Mouse (Mus musculus) adrenal gland, postnatal 10 days (tissue): Measurements from ENCODE around the gene Zfp536. TPM values are rescaled to one million over a fixed set of nuclear protein-coding genes. Genes with fewer than 3 reads are reported as not detected.
"Not testable (repeated sequence)": the region's sequence is repeated elsewhere in the genome, so short reads cannot be mapped to it uniquely, and the experiment has no call there.

Experiments
- DNase-seq: peaks from one replicate; pipeline ENCODE4 v3.0.0; 2021; ENCODE audit warnings: mixed read lengths
- total RNA-seq, 2 experiments: library from RNA; stranded (reverse); gene quantifications; 2 replicates each; pipeline ENCODE4 v1.2.3; 2021

Zfp536 gene
- total RNA-seq, 2 experiments from 2014 or later, result 3.3 to 6.4 TPM

DNA sequence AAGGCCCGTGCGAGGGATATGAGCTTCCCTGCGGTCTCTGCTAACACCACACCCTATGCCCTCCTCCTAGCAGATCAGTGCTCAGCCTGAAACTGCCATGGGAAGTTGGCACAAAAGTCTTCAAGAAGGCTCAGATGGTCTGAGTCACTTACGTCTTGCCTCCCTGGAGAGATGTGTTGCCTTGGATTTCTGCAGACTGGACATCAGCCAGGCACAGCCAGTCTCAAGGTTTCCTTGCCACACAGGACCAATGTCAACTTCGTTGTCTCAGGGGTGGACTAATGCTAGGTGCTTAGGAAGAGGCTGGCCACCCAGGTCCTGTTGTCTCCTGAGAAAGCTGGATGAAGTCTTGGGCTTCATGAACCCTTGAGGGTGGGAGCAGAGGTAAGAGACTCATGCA is 14.6 kb downstream of the Zfp536 start:
- DNase-seq, result peak; percentile 47

DNA sequence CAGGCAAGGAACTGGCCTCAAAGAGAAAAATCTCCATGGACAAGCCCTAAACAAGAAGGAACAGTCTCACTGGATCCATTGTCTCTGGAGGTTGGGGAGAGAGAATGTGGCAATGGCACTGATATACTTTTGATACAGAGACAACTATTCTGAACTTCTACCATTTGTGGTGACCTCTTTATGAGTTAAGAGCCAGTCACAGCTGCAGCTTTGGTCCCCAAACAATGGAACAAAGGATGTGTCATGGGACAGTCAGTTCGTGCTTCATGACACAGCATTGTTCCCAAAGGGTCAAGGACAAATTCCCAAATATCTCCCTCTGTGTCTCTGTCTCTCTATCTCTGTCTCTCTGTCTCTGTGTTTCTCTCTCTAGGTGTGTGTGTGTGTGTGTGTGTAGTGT is 20.4 kb downstream of the Zfp536 start:
- DNase-seq, result no peak

DNA sequence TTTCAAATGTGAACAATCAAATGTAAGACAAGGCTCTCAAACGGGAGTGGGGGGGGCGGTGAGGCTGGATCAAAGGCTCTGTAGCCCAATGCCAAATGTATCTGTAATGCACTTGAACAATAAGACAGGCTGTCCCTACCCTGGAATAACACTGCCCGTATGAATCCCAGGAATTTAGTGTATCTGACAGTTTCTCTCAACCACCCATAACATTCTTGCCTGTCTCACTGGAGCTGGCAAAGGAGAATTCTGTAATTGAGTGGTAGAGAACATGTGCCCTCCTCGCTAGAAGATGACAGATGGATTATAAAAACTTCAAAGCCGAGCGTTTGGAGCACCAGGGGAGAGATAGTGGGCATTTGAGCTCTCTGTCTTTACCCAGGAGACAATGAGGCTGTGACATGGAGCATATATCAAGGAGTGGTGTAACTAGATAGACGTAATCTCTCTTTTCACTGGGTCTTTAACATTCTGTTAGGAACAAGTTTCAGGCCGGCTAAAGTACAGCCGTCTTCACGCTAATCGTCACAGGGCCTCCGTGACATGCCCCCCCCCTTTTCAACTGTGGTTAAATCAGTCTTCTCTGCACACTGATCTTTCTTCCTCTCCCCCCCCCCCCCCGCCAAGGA is 27.2 kb downstream of the Zfp536 start:
- no peak for DNase-seq

DNA sequence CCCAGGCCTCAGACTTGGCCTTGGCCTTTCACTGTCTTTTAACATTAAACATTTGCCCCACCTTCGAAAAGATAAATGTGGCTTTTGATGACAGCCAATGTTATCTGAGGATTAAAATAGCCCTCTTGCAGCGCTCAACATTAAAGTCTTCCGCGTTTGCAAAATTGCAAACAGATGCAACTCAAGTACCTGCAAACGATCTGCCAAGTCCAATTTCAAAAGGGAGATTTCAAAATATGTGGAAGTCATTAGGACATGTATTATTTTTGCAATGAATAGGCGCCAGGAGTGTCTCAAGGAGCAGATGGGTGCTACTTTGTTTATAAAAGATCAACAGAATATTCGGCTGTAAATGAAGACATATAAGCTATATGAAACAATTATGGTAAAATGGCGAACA is 30.1 kb downstream of the Zfp536 start:
- no peak for DNase-seq

DNA sequence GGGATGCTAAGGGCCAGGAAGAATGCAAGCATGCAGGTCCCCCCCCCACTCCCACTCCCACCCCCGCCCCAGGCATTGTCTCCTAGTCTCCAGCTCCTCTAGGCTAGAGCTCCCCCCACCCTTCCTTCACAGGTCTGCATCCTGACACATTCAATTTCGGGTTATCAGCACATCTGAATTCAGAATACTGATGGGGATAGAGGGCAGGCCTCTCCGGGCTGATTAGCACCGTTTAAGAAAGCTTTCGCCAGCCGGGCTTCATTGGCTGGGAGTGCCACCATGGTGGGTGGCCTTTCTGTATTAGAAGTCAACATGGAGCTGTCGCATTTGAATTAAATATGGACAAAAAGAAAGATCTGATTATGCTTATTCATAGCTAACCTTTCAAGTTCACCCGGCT is 36.2 kb downstream of the Zfp536 start:
- no peak for DNase-seq

DNA sequence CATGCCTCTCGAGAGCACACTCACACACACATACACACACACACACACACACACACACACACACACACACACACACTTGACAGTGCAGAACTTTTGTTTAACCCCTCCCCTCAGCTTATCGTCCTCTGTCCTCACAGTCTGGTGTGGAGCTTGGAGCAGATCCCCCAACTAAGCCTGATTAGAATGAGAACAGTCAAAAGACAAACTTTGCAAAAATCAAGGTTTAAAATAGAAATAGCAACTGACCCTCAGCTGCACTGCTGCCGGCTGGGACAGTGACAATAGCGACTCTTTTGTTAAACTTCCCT is 37.1 kb downstream of the Zfp536 start:
- DNase-seq, result no peak

DNA sequence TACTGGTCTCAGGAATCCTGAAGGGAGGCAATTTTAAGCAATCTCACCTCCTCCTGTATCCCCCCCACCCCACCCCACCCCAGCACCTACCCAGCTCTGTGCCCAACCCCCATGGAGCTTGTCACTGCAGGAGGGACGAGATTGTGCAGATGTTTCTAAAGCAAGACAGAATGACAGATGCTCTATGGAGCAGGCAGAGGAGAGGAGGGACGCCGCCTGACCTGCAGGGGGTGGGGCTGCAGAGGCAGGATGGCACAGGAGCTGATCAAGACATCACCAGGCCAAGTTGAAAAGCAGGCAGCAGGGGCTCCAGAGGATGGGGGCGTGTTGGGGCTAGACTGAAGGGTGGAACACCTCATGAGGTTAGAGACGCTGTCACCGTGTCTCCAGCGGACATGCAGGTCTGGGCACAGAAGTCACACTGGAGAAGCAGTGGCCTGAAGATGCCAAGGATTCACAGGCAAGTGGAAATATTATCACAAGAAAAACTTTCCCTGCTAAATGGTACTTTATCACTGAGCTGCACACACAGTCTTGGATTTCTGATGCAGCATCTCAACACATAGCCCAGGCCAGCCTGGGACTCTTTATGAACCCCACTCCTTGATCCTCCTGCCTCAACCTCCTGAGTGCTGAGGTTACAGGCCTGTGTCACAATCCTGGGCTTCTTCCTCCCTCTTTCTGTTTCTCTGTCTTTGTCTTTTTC is 37.6 kb downstream of the Zfp536 start:
- DNase-seq, result no peak

DNA sequence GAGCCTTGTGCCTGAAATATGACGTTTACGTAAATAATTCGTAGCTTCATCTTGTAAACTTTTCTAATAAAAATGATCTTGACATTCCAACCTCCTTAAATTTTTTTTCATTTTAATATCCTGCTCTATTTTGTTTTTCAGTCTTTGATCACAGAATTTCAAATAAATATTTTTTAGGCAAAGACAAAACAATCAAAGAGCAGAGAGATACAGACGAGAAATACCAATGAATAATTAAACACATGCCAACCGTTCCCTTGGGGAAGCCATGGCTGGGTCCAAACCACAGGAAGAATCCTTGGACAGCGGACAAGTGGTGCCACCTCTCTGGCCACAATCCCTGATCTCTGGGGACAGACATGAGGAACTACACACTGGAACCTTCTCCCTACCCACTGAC is 38.3 kb downstream of the Zfp536 start:
- no peak for DNase-seq

DNA sequence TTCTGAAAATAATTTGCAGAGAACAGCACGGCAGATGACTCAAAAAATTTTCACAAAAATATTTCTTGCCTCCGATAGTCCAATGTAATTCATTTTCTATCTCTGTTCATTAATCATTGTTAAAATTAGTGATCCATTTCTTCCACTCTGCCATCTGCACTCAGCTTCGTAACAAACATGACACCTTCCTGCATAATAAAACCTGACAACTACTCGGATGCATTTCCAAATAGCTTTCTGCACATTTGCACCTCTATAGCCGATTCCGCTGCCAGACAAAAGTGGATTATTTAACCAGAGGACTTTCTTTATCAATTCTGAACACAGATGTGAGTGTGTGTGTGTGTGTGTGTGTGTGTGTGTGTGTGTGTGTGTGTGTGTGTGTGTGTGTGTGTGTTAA is 38.9 kb downstream of the Zfp536 start:
- no peak for DNase-seq

DNA sequence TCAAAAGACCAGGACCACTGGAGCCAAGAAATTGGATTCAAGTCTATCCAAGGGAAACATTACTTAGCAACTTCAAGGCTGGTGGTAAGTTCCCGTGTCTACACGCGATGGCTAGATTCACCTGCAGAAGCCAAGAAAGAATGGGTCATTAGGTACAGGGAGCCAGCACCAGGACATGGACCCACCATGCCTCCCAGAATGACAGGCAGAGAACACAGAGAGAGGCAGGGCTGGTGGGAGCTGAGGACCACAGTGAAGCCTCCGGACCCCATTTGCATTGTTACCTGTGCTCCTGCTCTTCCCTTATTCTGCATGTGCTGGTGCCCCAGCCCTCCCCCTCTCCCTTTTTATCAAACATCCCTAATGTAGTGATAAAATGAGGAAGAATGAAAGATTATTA is 39.4 kb downstream of the Zfp536 start:
- DNase-seq, result no peak

DNA sequence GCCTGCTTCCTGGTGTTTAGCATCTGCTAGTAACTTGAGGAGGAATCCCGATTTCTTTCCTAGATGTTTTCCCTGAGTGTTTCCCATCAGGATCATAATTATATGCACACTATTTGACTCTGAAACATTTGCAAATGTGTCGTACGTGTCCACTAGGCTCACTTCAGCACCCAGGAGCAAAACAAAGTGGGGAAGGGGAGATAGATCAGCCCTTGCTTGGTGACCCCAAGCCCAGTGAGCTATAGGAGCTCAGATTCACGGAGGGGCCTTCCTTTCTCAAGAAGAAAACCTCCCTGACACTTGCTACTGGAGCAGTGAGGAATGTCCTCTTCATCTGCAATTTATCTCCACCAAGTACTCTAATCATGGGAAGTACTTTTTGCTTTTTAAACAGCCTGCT is 40.7 kb downstream of the Zfp536 start:
- no peak for DNase-seq

DNA sequence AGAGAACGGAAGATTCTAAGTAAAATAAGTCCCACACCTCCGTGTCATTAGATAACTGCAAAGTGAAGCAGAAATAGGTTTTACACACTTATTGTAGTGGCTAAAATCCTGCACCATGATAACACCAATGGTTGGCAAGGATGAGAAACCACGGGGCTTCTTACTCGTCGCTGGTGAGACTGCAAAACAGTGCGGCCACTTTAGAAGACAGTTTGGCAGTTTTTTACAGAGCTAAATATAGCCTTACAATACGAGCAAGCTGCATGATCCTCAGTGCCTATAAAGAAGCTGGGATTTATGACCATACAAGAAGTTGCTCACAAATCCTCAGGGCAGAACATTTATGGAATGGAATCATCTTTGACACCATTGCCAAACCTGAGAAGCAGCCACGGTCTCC is 45.7 kb downstream of the Zfp536 start:
- DNase-seq, result no peak

DNA sequence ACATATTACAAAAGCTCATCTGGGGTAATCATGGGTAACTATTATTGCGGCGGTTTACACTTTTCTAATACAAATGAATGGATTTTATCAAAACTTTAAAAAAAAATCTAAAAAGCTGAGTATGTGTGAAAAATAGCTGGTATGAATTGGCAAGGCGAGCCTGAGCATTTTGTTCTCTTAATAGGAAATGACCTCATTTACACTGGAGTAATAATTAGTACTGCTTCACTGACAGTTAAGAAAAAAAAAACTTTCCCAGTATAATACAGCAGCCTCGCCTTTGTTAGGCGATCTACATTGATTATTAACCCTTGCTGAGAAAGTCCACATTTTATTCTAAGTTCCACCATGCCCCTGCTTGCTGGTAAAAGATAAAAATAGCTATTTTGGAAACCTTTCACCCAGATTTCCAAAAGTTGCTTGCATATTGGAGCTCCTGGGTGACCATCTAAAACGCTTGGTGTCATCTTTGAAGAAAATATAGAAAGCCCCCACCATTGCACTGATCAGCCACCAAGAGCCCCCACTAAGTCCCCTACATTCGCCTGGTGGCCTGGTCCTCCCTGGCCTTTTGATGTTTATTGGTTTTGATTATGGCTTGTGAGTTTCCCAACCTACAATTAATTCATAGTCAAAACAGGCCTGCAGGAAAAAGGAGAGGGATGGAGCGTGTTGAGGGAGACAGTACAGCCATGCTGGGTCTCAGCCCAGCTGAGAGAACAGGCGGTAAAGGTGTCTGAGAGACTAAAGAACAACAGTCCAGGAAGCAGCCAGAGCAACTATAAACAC is 49.2 kb downstream of the Zfp536 start:
- DNase-seq, result no peak

DNA sequence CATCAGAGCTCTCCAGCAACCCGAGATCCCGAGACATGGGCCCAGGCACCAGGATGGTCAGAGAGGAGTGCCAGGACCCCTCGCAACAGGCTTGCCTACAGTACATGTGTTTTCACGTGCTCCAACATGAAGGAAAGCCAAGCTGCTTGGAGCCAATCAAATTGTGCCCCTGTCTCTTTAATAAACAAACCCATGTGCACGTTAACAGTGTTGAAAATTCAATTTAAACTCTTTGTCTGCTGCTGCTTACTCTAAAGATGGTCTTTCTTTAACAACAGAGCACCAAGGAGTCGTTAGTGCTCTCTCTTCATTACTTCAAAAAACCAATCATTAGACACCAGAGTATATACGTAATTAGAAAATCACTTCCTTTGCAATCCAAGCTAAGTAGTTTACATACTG is 50.2 kb downstream of the Zfp536 start:
- no peak for DNase-seq

DNA sequence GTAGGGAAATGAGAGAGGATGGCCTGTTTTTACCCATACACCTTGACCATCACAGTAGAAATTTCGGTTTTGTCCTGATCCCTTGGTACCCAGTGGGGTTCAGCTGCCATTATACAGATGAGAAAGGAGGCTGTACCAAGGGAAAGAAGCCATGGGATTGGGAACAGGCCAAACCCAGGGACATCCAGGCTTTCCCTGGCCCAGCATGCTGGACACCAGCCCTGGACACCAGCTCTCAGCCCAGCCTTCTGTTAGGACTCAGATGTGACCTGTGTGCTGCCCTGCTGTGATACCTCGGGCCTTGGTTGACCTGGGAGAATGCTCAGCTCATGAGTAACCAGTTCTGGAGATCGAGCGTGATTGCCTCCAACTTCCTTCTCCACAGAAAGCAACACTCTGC is 51.8 kb downstream of the Zfp536 start:
- DNase-seq, result no peak

DNA sequence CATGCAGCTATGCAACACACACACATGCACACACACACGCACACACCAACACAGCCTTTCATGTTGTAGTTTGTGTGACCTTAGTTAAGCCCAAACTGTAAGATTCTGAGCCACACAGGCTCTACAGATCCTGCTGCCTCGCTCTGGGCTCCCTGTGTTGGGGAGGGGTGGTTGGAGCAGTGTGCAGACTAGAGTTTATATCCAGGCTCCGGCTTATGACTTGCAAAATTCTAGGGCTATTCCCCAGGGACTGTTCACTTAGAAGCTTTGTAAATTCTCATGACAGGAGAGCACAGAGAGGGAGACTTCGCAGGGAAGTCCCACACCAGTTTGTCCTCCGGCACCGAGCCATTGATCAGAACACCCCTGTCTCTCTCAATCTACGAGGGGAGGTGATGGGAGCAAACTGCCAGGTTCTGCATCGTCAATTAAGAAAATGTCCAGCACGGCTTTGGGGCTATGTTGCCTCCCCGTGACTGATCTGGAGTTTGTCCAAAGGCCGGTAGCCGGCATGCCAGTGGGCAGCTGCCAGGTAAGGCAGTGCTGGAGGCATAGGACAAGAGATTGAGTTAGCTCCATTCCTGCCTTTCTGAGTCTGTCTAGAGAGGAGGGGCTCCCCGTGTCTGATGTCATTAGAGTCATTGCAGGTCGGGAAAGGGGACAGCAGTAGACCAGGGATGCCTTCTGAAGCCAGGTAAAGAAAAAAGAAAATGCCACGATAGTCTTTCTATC is 54.6 kb downstream of the Zfp536 start:
- DNase-seq, result peak; percentile 41

DNA sequence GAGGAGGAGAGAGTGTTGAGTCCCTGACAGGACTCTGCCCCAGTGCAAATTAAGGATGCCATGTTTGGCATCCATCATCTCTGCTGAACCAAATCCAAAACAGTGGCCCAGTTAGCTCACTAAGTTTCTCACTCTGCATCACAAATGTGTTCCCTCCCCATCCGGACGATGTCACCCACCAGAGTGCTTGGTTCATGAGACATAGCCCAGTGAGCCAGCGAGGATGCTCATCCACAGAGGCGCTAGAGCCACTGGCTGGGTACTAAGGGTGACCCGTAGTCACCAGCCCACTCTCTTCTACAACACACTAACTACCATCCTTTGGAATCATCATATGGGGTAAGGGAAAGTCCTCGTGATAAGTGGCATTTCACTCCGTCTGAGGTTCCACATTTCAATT is 56.4 kb downstream of the Zfp536 start:
- DNase-seq, result no peak

DNA sequence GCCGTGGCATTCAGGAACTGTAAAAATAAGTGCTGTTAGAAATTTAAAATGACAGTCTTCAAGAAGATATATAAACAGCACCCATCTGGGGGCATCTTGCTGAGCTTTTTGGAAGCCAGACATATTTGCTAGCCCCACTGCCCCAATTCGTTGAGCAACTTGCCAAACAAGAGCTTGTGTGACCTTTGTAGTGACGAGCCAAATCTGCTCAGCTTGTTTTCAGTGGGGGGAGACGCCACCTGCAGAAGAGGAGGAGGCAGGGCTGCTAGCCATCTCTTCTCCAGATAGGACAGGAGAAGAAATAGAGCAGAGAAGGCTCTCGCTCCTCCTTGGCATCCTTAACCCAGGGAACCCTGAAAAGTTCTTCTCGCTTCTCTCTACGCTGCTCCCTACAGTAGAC is 56.8 kb downstream of the Zfp536 start:
- no peak for DNase-seq

DNA sequence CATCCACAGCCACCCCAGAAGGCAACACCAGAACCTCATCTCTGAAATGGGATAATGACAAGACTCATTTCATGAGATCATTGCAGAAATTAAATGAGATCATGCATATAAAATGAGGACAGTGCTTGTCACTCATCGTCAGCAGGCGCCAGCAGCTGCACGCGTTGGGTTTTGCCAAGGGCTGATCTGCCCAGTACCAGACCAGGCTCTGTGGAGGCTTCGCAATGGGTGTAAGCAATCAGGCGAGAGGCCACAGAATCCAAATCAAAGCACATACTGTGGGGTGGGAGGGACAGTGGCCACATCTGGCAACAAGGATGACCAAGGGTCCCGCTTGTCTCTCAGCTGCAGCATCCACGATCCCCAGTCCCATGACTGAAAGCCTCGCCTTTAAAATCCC is 69.0 kb downstream of the Zfp536 start:
- no peak for DNase-seq

DNA sequence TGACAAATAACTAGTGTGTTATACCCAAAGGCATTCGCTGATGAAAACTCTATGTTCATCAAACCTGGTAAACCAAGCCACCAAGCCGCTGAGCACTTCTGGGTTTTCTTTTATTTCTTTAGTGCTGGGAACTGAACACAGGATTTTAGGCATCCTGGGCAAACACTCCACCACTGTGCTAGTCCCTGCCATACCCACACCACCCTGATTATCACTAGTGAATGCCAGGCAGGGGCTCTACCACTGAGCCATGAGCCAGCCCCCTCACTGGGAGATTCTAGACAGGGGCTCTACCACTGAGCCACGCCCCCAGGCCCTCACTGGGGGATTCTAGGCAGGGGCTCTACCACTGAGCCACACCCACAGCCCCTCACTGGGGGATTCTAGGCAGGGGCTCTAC is 76.1 kb downstream of the Zfp536 start:
- DNase-seq, result not testable (repeated sequence)

DNA sequence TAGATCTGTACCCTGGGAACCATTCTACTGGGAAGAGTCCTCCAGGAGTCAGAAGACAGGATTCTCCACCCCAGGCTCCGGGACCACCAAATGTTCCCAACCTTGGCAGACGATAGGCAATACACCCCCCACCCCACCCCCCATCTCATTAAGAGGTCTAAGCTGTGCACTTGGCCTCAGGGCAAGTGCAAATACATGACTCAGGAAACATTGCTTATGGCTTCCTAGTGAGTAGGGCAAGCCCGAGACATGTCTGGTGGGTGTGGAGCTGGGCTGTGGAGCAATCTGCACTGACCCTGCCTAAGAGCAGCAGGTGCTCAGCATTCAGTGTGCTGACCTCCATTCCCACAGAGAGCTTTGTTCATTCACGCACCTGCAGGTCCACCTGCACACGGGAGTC is 78.4 kb downstream of the Zfp536 start:
- no peak for DNase-seq

DNA sequence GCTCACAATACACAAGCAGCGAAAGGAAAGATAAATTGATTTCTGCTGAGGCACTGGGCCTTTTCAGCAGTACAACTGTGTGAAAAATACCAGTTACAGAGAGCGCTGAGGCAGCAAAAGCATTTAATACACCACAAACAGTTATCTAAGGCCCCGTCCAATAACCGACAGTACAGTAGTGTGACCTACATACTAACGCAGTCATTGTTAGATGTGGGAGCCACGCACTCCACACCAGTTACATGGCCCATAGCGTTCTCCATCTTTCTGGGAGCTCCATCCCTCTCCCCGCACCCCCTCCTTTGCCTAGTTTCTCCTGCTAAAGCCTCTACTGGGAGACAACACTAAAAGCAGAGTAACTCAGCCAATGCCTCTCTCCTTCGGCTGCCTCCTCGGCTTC is 82.8 kb downstream of the Zfp536 start:
- DNase-seq, result no peak
